Mouse (Mus musculus): ENCODE results near the gene Chpt1. TPM values are rescaled to one million over a fixed set of nuclear protein-coding genes. Genes with fewer than 3 reads are reported as not detected.

Gene Chpt1
- polyA plus RNA-seq, 1 experiment = 29.0 TPM

GRCm38 (mm10) chr10:88409751-88410150, 94.1 kb downstream of the Chpt1 start:
- no peak for DNase-seq (ENCODE audit: extremely low spot score in 1 of 2, low spot score in 1 of 2)

GRCm38 (mm10) chr10:88407875-88408631, 95.8 kb downstream of the Chpt1 start:
- DNase-seq (ENCODE audit: extremely low spot score in 1 of 2, low spot score in 1 of 2) = no peak

- DNase-seq (ENCODE audit: extremely low spot score in 1 of 2, low spot score in 1 of 2) = peak in 1 of 2 experiments; percentile 28
Measured at GRCm38 (mm10) chr10:88405812-88406211, 98.1 kb downstream of the Chpt1 start.

GRCm38 (mm10) chr10:88404220-88404619, 99.7 kb downstream of the Chpt1 start:
- DNase-seq (ENCODE audit: extremely low spot score in 1 of 2, low spot score in 1 of 2) = no peak

GRCm38 (mm10) chr10:88403021-88403420, 100.9 kb downstream of the Chpt1 start:
- no peak for DNase-seq (ENCODE audit: extremely low spot score in 1 of 2, low spot score in 1 of 2)

Other genes with a start within 250 kb of the Chpt1 start
- 1.4 and 1.7 TPM in 2 replicates for gene Dram1, start 125.0 kb downstream of the Chpt1 start, polyA plus RNA-seq (2012; rRNA removed)
- 34.6 and 36.8 TPM in 2 replicates for gene Gnptab, start 124.9 kb downstream of the Chpt1 start, polyA plus RNA-seq (2012; rRNA removed)
- 0.30 and 0.38 TPM in 2 replicates for gene Sycp3, start 44.5 kb downstream of the Chpt1 start, polyA plus RNA-seq (2012; rRNA removed)
- gene Mybpc1, start 101.1 kb upstream of the Chpt1 start, polyA plus RNA-seq (2012; rRNA removed) = 12.3 and 13.3 TPM in 2 replicates
- not detected in 2 replicates for gene Spic, start 180.9 kb upstream of the Chpt1 start, polyA plus RNA-seq (2012; rRNA removed)
- gene Arl1, start 226.8 kb upstream of the Chpt1 start, polyA plus RNA-seq (2012; rRNA removed) = 124 and 126 TPM in 2 replicates

Measured in frontal cortex, adult 2 months (tissue).